Mouse (Mus musculus) liver, embryonic 14.5 days (tissue): ENCODE results near the gene 9930104L06Rik. TPM values are rescaled to one million over a fixed set of nuclear protein-coding genes. Genes with fewer than 3 reads are reported as not detected.

Experiments used
- ATAC-seq: fragments of 200-750 bp; cut with Nextera tagmentation; 2 replicates; pipeline ENCODE4 v1.8.0; 2017; ENCODE audit warnings: moderate number of reproducible peaks, mild to moderate bottlenecking, moderate library complexity; ENCODE audit not compliant: insufficient read depth
- DNase-seq, 3 experiments: peaks; one replicate each; pipeline ENCODE4 v3.0.0-alpha.2; 2012 to 2013; ENCODE audit warnings: low read depth in 3 of 3, low spot score in 3 of 3
- H3K27ac ChIP-seq: fragments of 300-500 bp; sonication (generic); 2 replicates; pipeline ENCODE4 v1.5.1; 2014; ENCODE audit warnings: moderate library complexity, mild to moderate bottlenecking, control low read depth, inconsistent platforms
- H3K27me3 ChIP-seq: fragments of 300-500 bp; sonication (generic); 2 replicates; pipeline ENCODE4 v1.6.1; 2014; ENCODE audit warnings: mild to moderate bottlenecking, low read length, moderate library complexity; ENCODE audit not compliant: control insufficient read depth, insufficient read depth
- H3K36me3 ChIP-seq: fragments of 300-500 bp; sonication (generic); replicated peaks from 2 replicates; pipeline ENCODE4 v1.6.1; 2014; ENCODE audit warnings: low read depth; ENCODE audit not compliant: control insufficient read depth, insufficient read depth
- H3K4me1 ChIP-seq, 2 experiments: fragments of 200-500 bp in 1 of 2; fragments of 300-500 bp in 1 of 2; sonication (generic) in 1 of 2; replicated peaks; 2 replicates each; pipeline ENCODE4 v1.6.1; 2012 to 2014; ENCODE audit warnings: antibody characterized with exemption in 1 of 2, inconsistent platforms in 1 of 2, low read length in 1 of 2; ENCODE audit not compliant: control insufficient read depth in 2 of 2, insufficient read depth in 2 of 2
- H3K4me2 ChIP-seq: fragments of 300-500 bp; sonication (generic); 2 replicates; pipeline ENCODE4 v1.6.1; 2014; ENCODE audit warnings: low read depth, mild to moderate bottlenecking, control low read depth, moderate library complexity
- H3K4me3 ChIP-seq, 2 experiments: fragments of 200-500 bp in 1 of 2; fragments of 300-500 bp in 1 of 2; sonication (generic) in 1 of 2; 2 replicates each; pipeline ENCODE4 v1.5.1; 2012 to 2014; ENCODE audit warnings: low read depth in 2 of 2, low read length in 2 of 2, mild to moderate bottlenecking in 2 of 2, control low read depth in 1 of 2, inconsistent platforms in 1 of 2, moderate library complexity in 1 of 2; ENCODE audit not compliant: insufficient read depth in 1 of 2
- H3K9ac ChIP-seq: fragments of 300-500 bp; sonication (generic); replicated peaks from 2 replicates; pipeline ENCODE4 v1.6.1; 2014; ENCODE audit warnings: mild to moderate bottlenecking, control low read depth, moderate library complexity
- H3K9me3 ChIP-seq: fragments of 300-500 bp; sonication (generic); 2 replicates; pipeline ENCODE4 v1.6.1; 2016; ENCODE audit warnings: low read length, mixed read lengths; ENCODE audit not compliant: control insufficient read depth
- CTCF ChIP-seq: IDR thresholded peaks from 2 replicates; pipeline ENCODE4 v1.5.1; 2016; ENCODE audit warnings: antibody characterized with exemption, low read depth, control low read depth
- EP300 ChIP-seq: IDR thresholded peaks from 2 replicates; pipeline ENCODE4 v1.6.1; 2016; ENCODE audit warnings: antibody characterized with exemption, low read depth
- WGBS: fragments of 180-500 bp; shearing (Covaris S2); extraction: QIAGEN DNeasy Blood & Tissue Kit; methylation state at CpG from one replicate; pipeline ENCODE4 v1.1.7; 2014; ENCODE audit not compliant: insufficient replicate concordance; 5-methylcytosine and 5-hydroxymethylcytosine counted together
- polyA plus RNA-seq, 2 experiments: library from polyadenylated mRNA; depleted of rRNA in 1 of 2; stranded (reverse) in 1 of 2; unstranded in 1 of 2; fragments of >200 nt; fragmentation: Nextera tagmentation in 1 of 2; extraction: Ambion mirVana in 1 of 2; gene quantifications; 2 replicates each; pipeline versions ENCODE4 v1.2.1 to v1.2.3; 2012 to 2014

The 9930104L06Rik gene
- polyA plus RNA-seq, 2 experiments: 0.94 to 5.8 TPM

- Histone ChIP-seq H3K9ac (no peak overlapping the region), H3K4me2 (no peak overlapping the region), H3K36me3 (no peaks in the 10 kb centered on the region), H3K4me1 (no peaks in the 10 kb centered on the region), H3K4me3 (no peak overlapping the region), H3K27me3 (no peaks in the 10 kb centered on the region), H3K9me3 (no peaks in the 10 kb centered on the region), H3K27ac (no peak overlapping the region)
- WGBS: 64% methylated on average over 3 of the region's 3 CpGs
- ATAC-seq (no peak), DNase-seq (no peak)
- TF ChIP-seq CTCF (no peak), EP300 (no peak)
These were observed 12.6 kb downstream of the 9930104L06Rik start for GRCm38 (mm10) chr4:124949488-124949887.

GRCm38 (mm10) chr4:124950181-124951035, 13.6 kb downstream of the 9930104L06Rik start:
- no peak overlapping the region for H3K27ac ChIP-seq
- H3K9ac ChIP-seq: no peak overlapping the region
- H3K27me3 ChIP-seq: no peaks in the 10 kb centered on the region
- H3K36me3 ChIP-seq: no peaks in the 10 kb centered on the region
- WGBS: 71% methylated on average over 21 of the region's 21 CpGs
- no peak for TF ChIP-seq CTCF
- TF ChIP-seq EP300: no peak
- H3K4me3 ChIP-seq: no peak overlapping the region
- DNase-seq (no peak), ATAC-seq (no peak)
- H3K4me1 ChIP-seq: no peaks in the 10 kb centered on the region
- no peak overlapping the region for H3K4me2 ChIP-seq
- H3K9me3 ChIP-seq: no peaks in the 10 kb centered on the region

- Histone ChIP-seq H3K9me3 (no peaks in the 10 kb centered on the region), H3K4me2 (no peak overlapping the region), H3K9ac (no peak overlapping the region), H3K4me3 (no peak overlapping the region), H3K27ac (no peak overlapping the region), H3K27me3 (no peaks in the 10 kb centered on the region), H3K36me3 (no peaks in the 10 kb centered on the region), H3K4me1 (no peaks in the 10 kb centered on the region)
- WGBS: 25% methylated on average over 10 of the region's 10 CpGs
- ATAC-seq (no peak), DNase-seq (no peak)
- no peak for TF ChIP-seq CTCF
- TF ChIP-seq EP300: no peak
These were observed 14.2 kb downstream of the 9930104L06Rik start for GRCm38 (mm10) chr4:124951036-124951433.

GRCm38 (mm10) chr4:124953546-124953945, 16.7 kb downstream of the 9930104L06Rik start:
- no peak overlapping the region for H3K27ac ChIP-seq
- no peak overlapping the region for H3K4me3 ChIP-seq
- no peak for DNase-seq
- no peak overlapping the region for H3K9ac ChIP-seq
- WGBS: 34% methylated on average over 4 of the region's 4 CpGs
- ATAC-seq: no peak
- TF ChIP-seq EP300 (no peak), CTCF (no peak)
- no peak overlapping the region for H3K4me2 ChIP-seq
- no peaks in the 10 kb centered on the region for H3K36me3 ChIP-seq
- no peaks in the 10 kb centered on the region for H3K4me1 ChIP-seq
- no peaks in the 10 kb centered on the region for H3K9me3 ChIP-seq
- H3K27me3 ChIP-seq: no peaks in the 10 kb centered on the region

GRCm38 (mm10) chr4:124957284-124957683, 20.4 kb downstream of the 9930104L06Rik start:
- WGBS: 51% methylated on average over 2 of the region's 2 CpGs
- Histone ChIP-seq H3K4me1 (no peaks in the 10 kb centered on the region), H3K36me3 (no peaks in the 10 kb centered on the region), H3K9me3 (no peaks in the 10 kb centered on the region), H3K27ac (no peak overlapping the region), H3K4me3 (no peak overlapping the region), H3K27me3 (no peaks in the 10 kb centered on the region), H3K4me2 (no peak overlapping the region), H3K9ac (no peak overlapping the region)
- DNase-seq: no peak
- TF ChIP-seq CTCF (no peak), EP300 (no peak)
- ATAC-seq: no peak
